Comparison of ENCODE assay signal across 8 mouse cellular contexts in the genomic region with DNA sequence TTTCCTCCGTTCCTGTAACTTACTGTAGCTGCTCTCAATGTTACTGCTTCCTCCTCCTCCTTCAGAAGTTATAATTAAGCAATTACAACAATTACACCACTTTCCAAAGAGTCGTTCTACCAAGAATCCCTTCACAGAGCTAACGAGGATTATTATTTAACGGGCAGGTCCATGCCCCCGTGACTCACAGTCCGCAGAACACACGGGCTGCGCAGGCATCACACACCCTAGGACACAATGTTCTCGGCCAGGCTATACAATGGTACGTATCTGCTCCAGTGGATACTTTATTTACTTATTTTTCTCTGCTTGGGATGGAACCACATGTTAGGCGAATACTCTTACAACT. TPM values are rescaled to one million over a fixed set of nuclear protein-coding genes. Genes with fewer than 3 reads are reported as not detected.
DNase-seq lines count a peak whose midpoint lies in the region; ATAC-seq lines count a peak whose summit lies in the region.

No protein-coding gene starts in this region.

- peak overlapping the region; percentile 54 for H3K4me2 ChIP-seq in forebrain, embryonic 16.5 days (ENCODE audit: low read length)
- peak overlapping the region; percentile 70 for H3K4me2 ChIP-seq in neural tube, embryonic 12.5 days (replicated peaks)

- peaks cover 11% of the 10 kb centered on the region for H3K36me3 ChIP-seq in forebrain, embryonic 16.5 days (ENCODE audit: control insufficient read depth, insufficient read depth)
- peaks cover 27% of the 10 kb centered on the region for H3K36me3 ChIP-seq in limb, embryonic 10.5 days
- peaks cover 25% of the 10 kb centered on the region for H3K36me3 ChIP-seq in neural tube, embryonic 12.5 days

- H3K4me1 ChIP-seq in forebrain, embryonic 16.5 days (replicated peaks; ENCODE audit: control insufficient read depth, insufficient read depth, low read length): peaks cover 8% of the 10 kb centered on the region
- H3K4me1 ChIP-seq in limb, embryonic 10.5 days: peaks cover 17% of the 10 kb centered on the region
- H3K4me1 ChIP-seq in neural tube, embryonic 12.5 days: peaks cover 6% of the 10 kb centered on the region; the same call in 1 of the 2 replicates

- 13% methylated on average over 11 of the region's 11 CpGs for WGBS in forebrain, embryonic 16.5 days
- 24% methylated on average over 11 of the region's 11 CpGs for WGBS in limb, embryonic 10.5 days
- WGBS in neural tube, embryonic 12.5 days: 19% methylated on average over 11 of the region's 11 CpGs

- H3K27ac ChIP-seq in forebrain, embryonic 16.5 days (ENCODE audit: low read length): no peak overlapping the region
- H3K27ac ChIP-seq in limb, embryonic 10.5 days: peak overlapping the region; percentile 83; the same call in 1 of the 2 replicates
- H3K27ac ChIP-seq in neural tube, embryonic 12.5 days: no peak overlapping the region

- H3K4me3 ChIP-seq in forebrain, embryonic 16.5 days (replicated peaks; ENCODE audit: low read length): peak overlapping the region; percentile 43
- peak overlapping the region; percentile 58 for H3K4me3 ChIP-seq in limb, embryonic 10.5 days
- peak overlapping the region; percentile 32 for H3K4me3 ChIP-seq in neural tube, embryonic 12.5 days

- no peak for ATAC-seq in forebrain, embryonic 16.5 days
- ATAC-seq in neural tube, embryonic 12.5 days (ENCODE audit: low FRiP score, low read depth): no peak

- H3K9ac ChIP-seq in forebrain, embryonic 16.5 days (replicated peaks; ENCODE audit: low read depth, low read length): peak overlapping the region; percentile 12
- H3K9ac ChIP-seq in neural tube, embryonic 12.5 days: 0 out of 2 replicates have a peak overlapping the region, but pooled peaks have one; percentile 33

- DNase-seq in kidney, adult 11 months: peak; percentile 49
- no peak for DNase-seq in kidney, postnatal 10 days
- no peak for DNase-seq in limb, embryonic 10.5 days (ENCODE audit: low spot score)
- no peak for DNase-seq in frontal cortex, adult 2 months (ENCODE audit: extremely low spot score in 1 of 2, low spot score in 1 of 2)
- no peak for DNase-seq in cerebellum, adult 18-20 months
- DNase-seq in adipocyte (ENCODE audit: low spot score): no peak

- H3K9me3 ChIP-seq in forebrain, embryonic 16.5 days (ENCODE audit: control insufficient read depth, low read length): no peaks in the 10 kb centered on the region; the same call in 1 of the 2 replicates
- H3K9me3 ChIP-seq in limb, embryonic 10.5 days (replicated peaks): no peaks in the 10 kb centered on the region
- H3K9me3 ChIP-seq in neural tube, embryonic 12.5 days: no peaks in the 10 kb centered on the region

- H3K27me3 ChIP-seq in forebrain, embryonic 16.5 days (replicated peaks; ENCODE audit: control insufficient read depth, insufficient read depth, low read length): no peaks in the 10 kb centered on the region
- no peaks in the 10 kb centered on the region for H3K27me3 ChIP-seq in limb, embryonic 10.5 days (ENCODE audit: low read depth, poor library complexity, severe bottlenecking)
- no peaks in the 10 kb centered on the region for H3K27me3 ChIP-seq in neural tube, embryonic 12.5 days (replicated peaks)

RNA-seq across cellular contexts. Expression of a gene that starts 11.8 kb away (rescaled TPM):
- 160 and 165 TPM in 2 replicates for polyA plus RNA-seq in forebrain, embryonic 16.5 days (2015; fragmentation: Nextera tagmentation; extraction: Ambion mirVana)
- 170 and 175 TPM in 2 replicates for polyA plus RNA-seq in limb, embryonic 10.5 days (2016; fragmentation: Nextera tagmentation; extraction: Ambion mirVana)
- 156 and 166 TPM in 2 replicates for polyA plus RNA-seq in neural tube, embryonic 12.5 days (2016; fragmentation: Nextera tagmentation; extraction: Ambion mirVana)
- polyA plus RNA-seq in frontal cortex, adult 2 months (2012; rRNA removed): 157 and 161 TPM in 2 replicates

RNA-seq across cellular contexts. Expression of a gene that starts 12.1 kb away (rescaled TPM):
- 358 and 393 TPM in 2 replicates for polyA plus RNA-seq in forebrain, embryonic 16.5 days (2015; fragmentation: Nextera tagmentation; extraction: Ambion mirVana)
- polyA plus RNA-seq in limb, embryonic 10.5 days (2016; fragmentation: Nextera tagmentation; extraction: Ambion mirVana): 261 and 262 TPM in 2 replicates
- 292 and 299 TPM in 2 replicates for polyA plus RNA-seq in neural tube, embryonic 12.5 days (2016; fragmentation: Nextera tagmentation; extraction: Ambion mirVana)
- 114 and 129 TPM in 2 replicates for polyA plus RNA-seq in frontal cortex, adult 2 months (2012; rRNA removed)

RNA-seq across cellular contexts. Expression of a gene that starts 15.5 kb away (rescaled TPM):
- not detected in 2 replicates for polyA plus RNA-seq in forebrain, embryonic 16.5 days (2015; fragmentation: Nextera tagmentation; extraction: Ambion mirVana)
- polyA plus RNA-seq in limb, embryonic 10.5 days (2016; fragmentation: Nextera tagmentation; extraction: Ambion mirVana): not detected in 2 replicates
- not detected in 2 replicates for polyA plus RNA-seq in neural tube, embryonic 12.5 days (2016; fragmentation: Nextera tagmentation; extraction: Ambion mirVana)
- not detected in 2 replicates for polyA plus RNA-seq in frontal cortex, adult 2 months (2012; rRNA removed)

RNA-seq across cellular contexts. Expression of a gene that starts 21.4 kb away (rescaled TPM):
- 59.7 and 68.4 TPM in 2 replicates for polyA plus RNA-seq in forebrain, embryonic 16.5 days (2015; fragmentation: Nextera tagmentation; extraction: Ambion mirVana)
- polyA plus RNA-seq in limb, embryonic 10.5 days (2016; fragmentation: Nextera tagmentation; extraction: Ambion mirVana): 57.6 and 66.5 TPM in 2 replicates
- 73.3 and 78.3 TPM in 2 replicates for polyA plus RNA-seq in neural tube, embryonic 12.5 days (2016; fragmentation: Nextera tagmentation; extraction: Ambion mirVana)
- 236 and 319 TPM in 2 replicates for polyA plus RNA-seq in frontal cortex, adult 2 months (2012; rRNA removed)

RNA-seq across cellular contexts. Expression of a gene that starts 36.0 kb away (rescaled TPM):
- 2.4 and 4.1 TPM in 2 replicates for polyA plus RNA-seq in forebrain, embryonic 16.5 days (2015; fragmentation: Nextera tagmentation; extraction: Ambion mirVana)
- polyA plus RNA-seq in limb, embryonic 10.5 days (2016; fragmentation: Nextera tagmentation; extraction: Ambion mirVana): 1.4 and 1.8 TPM in 2 replicates
- 2.9 and 5.8 TPM in 2 replicates for polyA plus RNA-seq in neural tube, embryonic 12.5 days (2016; fragmentation: Nextera tagmentation; extraction: Ambion mirVana)
- 5.6 and 7.7 TPM in 2 replicates for polyA plus RNA-seq in frontal cortex, adult 2 months (2012; rRNA removed)
